Mouse (Mus musculus) kidney, embryonic 15.5 days (tissue): ENCODE measurements around the gene Gon7. TPM values are rescaled to one million over a fixed set of nuclear protein-coding genes. Genes with fewer than 3 reads are reported as not detected.
A peak's percentile ranks its signal among the peaks of the same experiment; 100 is the strongest.

ENCODE experiments used
- ATAC-seq: fragments of 200-750 bp; cut with Nextera tagmentation; replicated peaks from 2 replicates; pipeline ENCODE4 v1.8.0; 2017; ENCODE audit warnings: moderate TSS enrichment; ENCODE audit not compliant: low FRiP score
- H3K27ac ChIP-seq: fragments of 300-500 bp; sonication (generic); 2 replicates; pipeline ENCODE4 v1.5.1; 2015; ENCODE audit warnings: mild to moderate bottlenecking, inconsistent platforms
- H3K27me3 ChIP-seq: fragments of 300-500 bp; sonication (generic); 2 replicates; pipeline ENCODE4 v1.6.1; 2015; ENCODE audit warnings: inconsistent platforms
- H3K36me3 ChIP-seq: fragments of 300-500 bp; sonication (generic); 2 replicates; pipeline ENCODE4 v1.6.1; 2015; ENCODE audit warnings: inconsistent platforms
- H3K4me1 ChIP-seq: fragments of 300-500 bp; sonication (generic); 2 replicates; pipeline ENCODE4 v1.6.1; 2015; ENCODE audit warnings: inconsistent platforms
- H3K4me2 ChIP-seq: fragments of 300-500 bp; sonication (generic); 2 replicates; pipeline ENCODE4 v1.6.1; 2015; ENCODE audit warnings: moderate library complexity, mild to moderate bottlenecking, inconsistent platforms
- H3K4me3 ChIP-seq: fragments of 300-500 bp; sonication (generic); replicated peaks from 2 replicates; pipeline ENCODE4 v1.5.1; 2015; ENCODE audit warnings: mild to moderate bottlenecking, inconsistent platforms
- H3K9ac ChIP-seq: fragments of 300-500 bp; sonication (generic); 2 replicates; pipeline ENCODE4 v1.6.1; 2015; ENCODE audit warnings: mild to moderate bottlenecking, inconsistent platforms
- H3K9me3 ChIP-seq: fragments of 300-500 bp; sonication (generic); replicated peaks from 2 replicates; pipeline ENCODE4 v1.6.1; 2016; ENCODE audit warnings: inconsistent platforms
- WGBS: fragments of 180-500 bp; shearing (Covaris S2); methylation state at CpG from one replicate; pipeline ENCODE4 v1.1.7; 2015; ENCODE audit warnings: mixed read lengths; 5-methylcytosine and 5-hydroxymethylcytosine counted together
- polyA plus RNA-seq: library from polyadenylated mRNA; unstranded; fragments of >200 nt; fragmentation: Nextera tagmentation; extraction: Ambion mirVana; gene quantifications from 2 replicates; pipeline ENCODE4 v1.2.1, GENCODE M21; 2015

The Gon7 gene
- 33.7 and 38.7 TPM in 2 replicates for polyA plus RNA-seq

DNA sequence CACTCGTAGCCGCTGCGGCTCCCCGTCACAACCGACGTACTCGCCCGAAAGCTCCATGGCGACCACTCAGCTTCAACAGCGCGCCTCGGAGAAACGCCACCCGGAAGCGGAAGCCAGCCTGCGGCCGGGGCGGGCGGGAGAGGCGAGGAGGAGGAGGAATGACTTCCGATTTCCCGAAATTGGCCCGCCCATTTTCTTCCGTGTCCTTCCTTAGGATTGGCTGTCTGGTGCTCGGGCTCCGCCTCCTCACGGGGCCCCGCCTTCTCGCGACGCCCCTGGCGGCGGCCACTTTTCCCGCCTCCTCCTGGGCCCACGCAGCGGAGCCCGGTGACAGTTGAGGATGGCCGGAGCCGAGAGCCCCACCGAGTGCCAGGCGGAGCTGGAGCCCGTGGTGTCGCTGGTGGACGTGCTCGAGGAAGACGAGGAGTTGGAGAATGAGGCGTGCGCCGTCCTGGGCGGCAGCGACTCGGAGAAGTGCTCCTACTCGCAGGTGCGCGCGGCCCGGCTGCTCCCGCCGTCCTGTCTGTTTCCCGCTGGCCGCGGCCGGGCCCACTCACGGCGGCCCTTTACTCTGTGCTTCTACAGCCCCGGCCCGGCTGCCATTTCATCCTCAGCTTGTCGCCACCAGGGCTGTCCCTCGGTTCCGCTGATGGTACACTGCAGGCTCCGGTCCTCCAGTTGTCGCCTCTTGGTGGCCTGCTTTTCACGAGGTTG lies at the start of gene Gon7, which contains the start of the genes Gm28051 and Ubr7:
TSS of gene Gon7 (minus strand) at position 115 of the 714 bp plus-strand sequence.
TSS of gene Gm28051 (minus strand) at position 77 of the 714 bp plus-strand sequence.
TSS of gene Ubr7 (plus strand) at position 279 of the 714 bp plus-strand sequence.
- Histone ChIP-seq H3K9me3 (no peaks in the 10 kb centered on the region), H3K9ac (peak within 1 kb of the TSS; percentile 82), H3K27ac (peak within 1 kb of the TSS; percentile 97), H3K27me3 (no peaks in the 10 kb centered on the region), H3K4me2 (peak within 1 kb of the TSS; percentile 79), H3K4me3 (peak within 1 kb of the TSS; percentile 66), H3K4me1 (peaks cover 24% of the 10 kb centered on the region), H3K36me3 (peaks cover 25% of the 10 kb centered on the region)
- WGBS, result under 1% methylated on average over 73 of the region's 73 CpGs
- ATAC-seq, result peak; percentile 97

DNA sequence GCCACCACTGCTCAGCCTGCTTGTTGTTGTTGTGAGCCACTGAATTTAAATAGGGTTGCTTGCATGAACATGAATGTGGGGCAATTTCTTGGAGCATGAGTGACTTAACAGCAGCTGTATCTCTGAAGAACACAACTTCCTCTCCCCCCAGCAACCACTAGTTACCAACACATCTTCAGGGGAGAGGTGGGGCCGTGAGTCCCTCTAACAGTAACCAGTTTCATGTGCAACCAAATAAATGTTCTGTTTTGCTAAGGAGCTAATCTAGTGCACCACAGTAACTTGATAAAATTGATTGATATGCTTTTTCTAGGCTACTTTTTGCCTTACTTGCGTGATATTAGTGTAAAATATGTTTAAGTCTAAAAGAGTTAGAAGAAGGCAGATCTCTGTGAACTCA lies 41.9 kb upstream of the Gon7 start:
- no peak overlapping the region for H3K4me2 ChIP-seq
- no peaks in the 10 kb centered on the region for H3K9me3 ChIP-seq
- no peak overlapping the region for H3K27ac ChIP-seq
- 91% methylated on average over 2 of the region's 2 CpGs for WGBS
- H3K4me3 ChIP-seq, result no peak overlapping the region
- H3K27me3 ChIP-seq, result no peaks in the 10 kb centered on the region
- no peaks in the 10 kb centered on the region for H3K4me1 ChIP-seq
- no peak overlapping the region for H3K9ac ChIP-seq
- no peak for ATAC-seq
- H3K36me3 ChIP-seq, result peaks cover 46% of the 10 kb centered on the region

DNA sequence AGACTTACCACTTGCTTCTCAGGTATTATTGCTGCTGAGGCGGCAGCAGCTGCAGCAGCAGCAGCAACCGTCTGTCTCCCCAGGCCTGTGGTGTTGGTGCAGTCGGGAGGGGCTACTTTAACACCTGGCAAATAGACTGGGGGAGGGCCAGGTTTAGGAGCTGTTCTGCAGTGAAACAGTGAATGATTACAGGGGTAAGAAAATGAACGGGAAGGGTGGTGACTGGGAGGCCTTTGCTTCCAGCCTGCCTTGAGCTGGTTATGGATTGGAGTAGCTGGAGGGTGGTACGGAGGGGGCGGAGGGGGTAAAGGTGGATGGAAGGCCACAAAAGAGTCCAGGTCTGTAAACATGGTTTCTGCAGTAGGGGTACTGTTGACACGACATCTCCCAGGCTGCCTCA lies 30.3 kb upstream of the Gon7 start:
- Histone ChIP-seq H3K4me2 (no peak overlapping the region), H3K4me3 (no peak overlapping the region), H3K27ac (no peak overlapping the region), H3K9me3 (no peaks in the 10 kb centered on the region), H3K36me3 (peaks cover 89% of the 10 kb centered on the region), H3K9ac (no peak overlapping the region), H3K4me1 (no peaks in the 10 kb centered on the region), H3K27me3 (no peaks in the 10 kb centered on the region)
- 80% methylated on average over 7 of the region's 7 CpGs for WGBS
- ATAC-seq, result no peak

DNA sequence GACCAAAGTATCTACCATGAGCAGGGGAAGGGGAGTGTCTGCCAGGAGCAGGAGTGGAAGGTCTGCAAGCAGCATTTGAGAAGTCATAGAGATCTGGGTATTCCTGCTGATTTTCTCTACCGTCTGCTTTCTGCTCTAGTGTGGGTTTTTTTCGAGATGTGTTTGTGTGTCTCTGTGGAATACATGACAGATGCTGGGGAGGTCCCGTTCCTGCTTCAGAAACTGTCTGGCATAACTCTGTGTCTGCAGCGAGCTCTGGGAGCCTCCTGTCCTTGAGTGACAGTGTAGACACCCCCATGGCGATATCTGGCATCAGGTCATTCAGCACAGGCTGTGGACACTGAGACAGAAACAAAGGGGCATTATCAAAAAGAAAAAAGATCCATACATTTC lies 28.0 kb upstream of the Gon7 start:
- no peak overlapping the region for H3K4me3 ChIP-seq
- no peaks in the 10 kb centered on the region for H3K27me3 ChIP-seq
- H3K27ac ChIP-seq, result no peak overlapping the region
- peaks cover 86% of the 10 kb centered on the region for H3K36me3 ChIP-seq
- H3K9ac ChIP-seq, result no peak overlapping the region
- no peak for ATAC-seq
- H3K9me3 ChIP-seq, result no peaks in the 10 kb centered on the region
- no peak overlapping the region for H3K4me2 ChIP-seq
- WGBS, result 90% methylated on average over 5 of the region's 5 CpGs
- H3K4me1 ChIP-seq, result no peaks in the 10 kb centered on the region

DNA sequence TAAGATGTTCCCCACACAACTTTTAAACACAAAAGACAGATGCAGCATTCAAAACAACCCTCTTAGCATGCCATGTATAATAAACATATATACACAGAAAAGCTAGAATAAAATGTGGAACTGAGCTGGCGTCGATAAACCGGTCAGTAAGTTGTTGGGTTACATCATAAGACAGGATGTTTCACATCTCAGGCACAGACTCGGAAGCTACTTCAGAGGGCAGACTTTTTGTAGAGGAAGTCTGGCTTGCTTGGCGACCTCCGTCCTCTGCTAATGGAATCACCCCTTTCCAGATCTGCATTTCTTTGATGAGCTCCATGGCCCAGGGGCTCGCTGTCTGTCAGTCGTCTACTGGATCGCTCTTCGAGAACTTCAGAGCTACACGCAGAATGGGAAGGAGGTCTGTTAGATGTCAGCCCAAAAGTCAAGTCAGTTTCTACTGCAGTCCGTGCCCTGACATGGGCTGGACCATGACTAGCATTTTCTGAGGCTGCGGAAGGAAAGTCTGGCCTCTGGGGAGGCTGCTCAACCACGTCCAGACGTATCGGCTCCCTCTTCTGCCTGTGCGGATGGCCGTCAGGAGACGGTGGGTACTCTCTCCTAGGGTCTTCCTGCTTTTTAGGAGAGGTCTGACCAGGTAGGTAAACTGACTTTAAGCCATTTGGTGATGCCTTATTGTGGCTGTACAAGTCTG lies 27.4 kb upstream of the Gon7 start:
- Histone ChIP-seq H3K27me3 (no peaks in the 10 kb centered on the region), H3K27ac (no peak overlapping the region), H3K4me3 (no peak overlapping the region), H3K36me3 (peaks cover 80% of the 10 kb centered on the region), H3K9me3 (no peaks in the 10 kb centered on the region), H3K9ac (no peak overlapping the region), H3K4me1 (no peaks in the 10 kb centered on the region), H3K4me2 (no peak overlapping the region)
- no peak for ATAC-seq
- 88% methylated on average over 19 of the region's 19 CpGs for WGBS

DNA sequence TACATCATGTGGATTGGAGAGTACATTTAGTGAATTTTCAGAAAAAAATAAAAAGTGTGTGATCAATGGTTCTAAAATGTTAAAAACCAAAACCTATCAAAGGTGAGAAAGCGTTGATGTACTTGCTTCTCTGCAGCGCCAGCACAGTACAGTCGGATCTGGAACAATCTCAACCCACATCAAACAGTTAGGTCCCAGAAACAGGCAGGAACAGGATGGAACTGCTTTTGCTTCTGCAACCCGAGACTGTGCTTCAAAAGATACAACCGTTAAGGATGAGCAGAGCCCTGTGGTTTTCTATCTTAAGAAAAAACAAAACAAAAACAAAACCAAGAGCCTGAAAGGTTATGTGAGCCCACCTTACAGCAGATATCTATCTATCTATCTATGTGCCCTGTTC lies 25.2 kb upstream of the Gon7 start:
- H3K4me1 ChIP-seq, result no peaks in the 10 kb centered on the region
- H3K27me3 ChIP-seq, result no peaks in the 10 kb centered on the region
- no peak overlapping the region for H3K4me3 ChIP-seq
- H3K9me3 ChIP-seq, result no peaks in the 10 kb centered on the region
- no peak for ATAC-seq
- 91% methylated on average over 5 of the region's 5 CpGs for WGBS
- no peak overlapping the region for H3K4me2 ChIP-seq
- H3K27ac ChIP-seq, result no peak overlapping the region
- H3K36me3 ChIP-seq, result peaks cover 70% of the 10 kb centered on the region
- no peak overlapping the region for H3K9ac ChIP-seq

DNA sequence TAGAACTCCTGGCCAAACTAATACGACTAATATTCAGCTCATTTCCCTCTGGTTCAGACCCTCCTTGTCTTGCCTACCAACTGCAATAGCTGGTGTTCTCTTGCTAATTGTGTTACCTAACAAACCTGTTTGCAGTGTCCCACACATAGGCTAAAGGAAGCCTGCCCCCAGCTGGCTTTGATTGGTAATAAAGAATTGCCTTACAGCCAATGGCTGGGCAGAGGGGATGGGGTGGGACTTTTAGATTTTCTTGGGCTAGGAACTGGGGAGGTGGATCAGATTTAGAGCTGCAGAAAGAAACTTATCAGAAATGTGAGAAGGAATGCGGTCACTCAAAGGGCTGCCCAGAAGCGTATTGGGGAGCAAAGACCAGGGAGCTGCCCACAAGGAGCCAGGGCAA lies 21.8 kb upstream of the Gon7 start:
- peaks cover 72% of the 10 kb centered on the region for H3K36me3 ChIP-seq
- H3K27ac ChIP-seq, result no peak overlapping the region
- no peaks in the 10 kb centered on the region for H3K27me3 ChIP-seq
- H3K4me3 ChIP-seq, result no peak overlapping the region
- no peak overlapping the region for H3K9ac ChIP-seq
- no peaks in the 10 kb centered on the region for H3K4me1 ChIP-seq
- no peak overlapping the region for H3K4me2 ChIP-seq
- WGBS, result 53% methylated on average over 3 of the region's 3 CpGs
- no peak for ATAC-seq
- H3K9me3 ChIP-seq, result no peaks in the 10 kb centered on the region

DNA sequence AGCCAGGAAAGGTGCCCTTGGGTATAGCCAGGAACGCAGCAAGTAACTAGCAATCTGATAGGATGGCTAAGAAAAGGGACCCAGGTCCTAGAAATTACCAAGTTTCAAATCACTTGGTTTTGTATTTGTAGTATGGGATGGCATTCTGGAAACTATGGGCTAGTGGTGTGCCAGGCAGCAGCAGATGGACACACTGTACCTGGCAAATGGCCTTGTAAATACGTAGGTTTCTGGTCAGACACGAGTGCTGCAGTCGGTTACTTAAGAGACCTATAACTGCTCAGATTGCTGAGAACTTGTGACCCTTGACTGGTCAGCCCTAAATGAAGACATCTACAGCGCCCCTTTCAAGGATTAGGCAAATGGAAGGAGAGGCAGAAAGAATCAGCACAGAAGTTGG lies 20.5 kb upstream of the Gon7 start:
- 84% methylated on average over 5 of the region's 5 CpGs for WGBS
- Histone ChIP-seq H3K9ac (no peak overlapping the region), H3K36me3 (peaks cover 71% of the 10 kb centered on the region), H3K4me2 (no peak overlapping the region), H3K9me3 (no peaks in the 10 kb centered on the region), H3K27ac (no peak overlapping the region), H3K4me1 (no peaks in the 10 kb centered on the region), H3K27me3 (no peaks in the 10 kb centered on the region), H3K4me3 (no peak overlapping the region)
- no peak for ATAC-seq

DNA sequence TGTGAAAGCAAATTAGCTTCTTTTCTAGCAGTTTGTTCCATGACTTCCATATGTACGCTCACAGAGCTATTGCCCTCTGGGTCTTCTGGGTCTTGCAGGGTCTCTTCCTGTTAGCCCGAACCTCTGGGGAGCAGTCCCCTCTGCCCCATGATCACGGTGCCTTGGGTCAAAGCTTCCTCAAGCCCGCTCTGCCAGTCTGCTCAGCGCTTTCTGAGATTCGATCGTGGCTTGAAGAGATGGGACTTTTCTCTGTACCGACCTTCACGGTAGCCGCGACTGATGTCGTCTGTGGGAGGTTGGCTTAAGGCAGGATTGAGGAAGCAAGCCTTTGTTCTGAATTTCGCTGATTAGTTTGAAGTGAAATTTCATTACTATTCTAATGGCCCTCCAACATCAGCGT lies 18.4 kb upstream of the Gon7 start:
- 87% methylated on average over 14 of the region's 14 CpGs for WGBS
- peaks cover 71% of the 10 kb centered on the region for H3K36me3 ChIP-seq
- no peak overlapping the region for H3K27ac ChIP-seq
- H3K4me1 ChIP-seq, result no peaks in the 10 kb centered on the region
- no peak overlapping the region for H3K9ac ChIP-seq
- H3K4me3 ChIP-seq, result no peak overlapping the region
- H3K27me3 ChIP-seq, result no peaks in the 10 kb centered on the region
- no peak overlapping the region for H3K4me2 ChIP-seq
- H3K9me3 ChIP-seq, result no peaks in the 10 kb centered on the region
- ATAC-seq, result no peak

DNA sequence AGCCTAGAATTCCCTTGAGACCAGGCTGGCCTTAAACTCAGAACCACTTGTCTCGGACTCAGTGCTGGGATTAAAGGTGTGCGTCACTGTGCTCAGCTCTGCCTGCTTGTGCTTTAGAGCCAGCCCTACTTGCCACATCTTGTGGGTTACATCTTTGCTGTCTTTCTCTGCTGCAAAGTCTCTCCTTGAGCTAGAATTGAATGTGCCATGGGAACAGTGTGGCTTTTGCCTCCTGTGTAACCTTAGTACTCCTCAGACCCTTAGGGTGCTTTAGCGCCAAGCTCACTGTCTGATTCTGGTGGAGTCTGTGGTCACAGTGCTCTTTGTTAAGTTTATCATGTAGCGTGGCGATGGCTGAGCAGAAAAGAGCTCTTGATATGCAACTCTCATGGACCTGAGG lies 15.1 kb upstream of the Gon7 start:
- Histone ChIP-seq H3K4me2 (no peak overlapping the region), H3K9me3 (no peaks in the 10 kb centered on the region), H3K36me3 (peaks cover 94% of the 10 kb centered on the region), H3K4me1 (no peaks in the 10 kb centered on the region), H3K9ac (no peak overlapping the region), H3K27ac (no peak overlapping the region), H3K27me3 (no peaks in the 10 kb centered on the region), H3K4me3 (no peak overlapping the region)
- WGBS, result 91% methylated on average over 5 of the region's 5 CpGs
- no peak for ATAC-seq

DNA sequence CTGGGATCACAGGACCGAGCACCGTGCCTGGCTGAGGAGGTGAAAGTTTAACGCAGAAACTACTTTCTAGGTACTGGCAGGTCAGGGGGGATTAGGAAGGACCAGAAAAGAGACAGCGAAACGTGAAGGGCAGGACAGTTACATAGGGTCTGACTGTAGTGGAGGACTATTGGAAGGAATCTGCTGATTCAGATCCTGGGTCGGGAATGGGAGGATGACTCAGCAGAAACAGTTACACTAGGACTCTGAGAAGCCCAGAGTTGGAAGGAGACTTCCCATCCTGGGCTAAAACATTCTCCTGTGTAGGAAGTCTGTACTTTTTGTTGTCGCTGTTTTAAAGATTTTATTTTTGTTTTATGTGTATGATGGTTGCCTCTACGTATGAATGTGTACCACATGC lies 14.0 kb upstream of the Gon7 start:
- 94% methylated on average over 8 of the region's 8 CpGs for WGBS
- Histone ChIP-seq H3K9ac (no peak overlapping the region), H3K9me3 (no peaks in the 10 kb centered on the region), H3K4me1 (no peaks in the 10 kb centered on the region), H3K4me3 (no peak overlapping the region), H3K36me3 (peaks cover 95% of the 10 kb centered on the region), H3K4me2 (no peak overlapping the region), H3K27me3 (no peaks in the 10 kb centered on the region), H3K27ac (no peak overlapping the region)
- no peak for ATAC-seq

DNA sequence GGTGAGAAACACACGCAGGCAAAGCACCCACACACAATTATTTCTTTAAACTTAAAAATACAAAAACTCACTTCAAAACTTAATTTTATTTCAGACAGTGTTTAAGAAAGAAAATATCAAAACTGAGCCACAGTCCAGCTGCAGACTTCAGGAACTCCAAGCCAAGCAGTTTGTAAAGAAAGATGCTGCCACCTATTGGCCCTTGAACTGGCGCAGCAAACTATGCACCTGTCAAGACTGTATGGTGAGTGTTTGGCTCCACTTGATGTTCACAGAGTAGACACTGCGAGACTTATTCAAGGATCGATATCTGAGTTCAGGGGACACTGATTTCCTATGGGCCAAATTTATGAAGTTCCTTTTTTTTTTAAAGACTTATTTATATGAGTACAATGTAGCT lies 11.4 kb upstream of the Gon7 start:
- no peak for ATAC-seq
- no peaks in the 10 kb centered on the region for H3K27me3 ChIP-seq
- no peak overlapping the region for H3K4me3 ChIP-seq
- H3K4me1 ChIP-seq, result no peaks in the 10 kb centered on the region
- 93% methylated on average over 4 of the region's 4 CpGs for WGBS
- no peak overlapping the region for H3K4me2 ChIP-seq
- H3K9ac ChIP-seq, result no peak overlapping the region
- H3K36me3 ChIP-seq, result peaks cover 88% of the 10 kb centered on the region
- H3K9me3 ChIP-seq, result no peaks in the 10 kb centered on the region
- H3K27ac ChIP-seq, result no peak overlapping the region
